20 mouse cellular contexts compared by ENCODE assay signal in the genomic region with DNA sequence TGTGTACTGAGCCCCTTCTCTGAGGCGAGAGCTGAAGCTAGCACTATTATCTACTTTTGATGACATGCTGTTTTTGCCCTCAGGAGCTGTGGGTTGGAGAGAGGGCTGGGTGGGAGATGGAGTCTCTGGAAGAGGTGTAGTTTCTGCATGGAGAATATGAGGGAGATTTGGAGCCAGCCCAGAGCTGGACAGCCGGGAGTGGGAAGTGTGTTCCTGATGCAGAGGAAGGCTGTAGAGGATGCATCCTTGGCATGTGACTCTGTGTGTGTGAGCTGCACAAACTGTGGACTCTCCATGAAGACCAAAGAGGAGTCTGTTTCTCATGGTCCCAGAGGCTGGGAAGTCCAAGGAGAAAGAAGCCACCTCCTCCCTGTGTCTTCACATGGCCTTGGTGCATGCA. TPM values are rescaled to one million over a fixed set of nuclear protein-coding genes. Genes with fewer than 3 reads are reported as not detected.
DNase-seq lines count a peak whose midpoint lies in the region; ATAC-seq lines count a peak whose summit lies in the region.
"Had no signal": no experiment of that assay in that cellular context is flagged by ENCODE, and none has a peak within 500 bp of the region (broad histone marks: within the 10 kb centered on the region; RNA-seq: fewer than 3 reads in every experiment).

No protein-coding gene starts in this region.

- ATAC-seq in frontal cortex, adult (ENCODE audit: low TSS enrichment), result peak; percentile 68
- ATAC-seq: activated CD4-positive, CD25-positive, alpha-beta regulatory T cell, adult 4 months; forebrain, embryonic 13.5 days; forebrain, postnatal 0 days; hindbrain, embryonic 16.5 days had no signal

- no peak for DNase-seq in frontal cortex, postnatal 10 days (ENCODE audit: low spot score in 2 of 2)
- peak; percentile 70 to 78 for DNase-seq in left cerebral cortex, adult 18-20 months (ENCODE audit: low spot score in 2 of 2)
- no peak for DNase-seq in left cerebral cortex, adult 11 months (ENCODE audit: low spot score)
- peak; percentile 59 for DNase-seq in right cerebral cortex, postnatal 25 days
- DNase-seq in right cerebral cortex, postnatal 10 days (ENCODE audit: low spot score in 2 of 2), result no peak
- DNase-seq: adrenal gland, adult 8-10 months; adrenal gland, postnatal 25 days; cerebellum, adult 18-20 months; cerebellum, adult 9-10 months; cerebellum, postnatal 14 days; forebrain, postnatal 0 days; gastrocnemius, postnatal 25 days; heart, adult 18-20 months; heart, postnatal 10 days; heart, postnatal 36 days had no signal

RNA-seq across cellular contexts. Expression of gene Kcnj6, which starts 17.1 kb away (rescaled TPM):
- total RNA-seq in left cerebral cortex, adult 18-20 months (2021), result 10 to 100 TPM; 75.5 to 83.1 TPM
- total RNA-seq: ES-E14; gastrocnemius, postnatal 25 days; heart, adult 18-20 months; heart, postnatal 10 days; heart, postnatal 36 days had no signal

Comparison
In these comparisons a context has a peak if more than half of its experiments do, and no peak if none do; other contexts are left out.
1. DNase-seq: peak in left cerebral cortex, adult 18-20 months (2 of 2) and right cerebral cortex, postnatal 25 days (single experiment); none in frontal cortex, postnatal 10 days (0 of 2), left cerebral cortex, adult 11 months (single experiment) and right cerebral cortex, postnatal 10 days (0 of 2).